Mouse (Mus musculus) neutrophil, adult 59 days (primary cell): ENCODE measurements around the gene Mocs2. TPM values are rescaled to one million over a fixed set of nuclear protein-coding genes. Genes with fewer than 3 reads are reported as not detected.

ENCODE experiments used
- total RNA-seq, 2 experiments: library from RNA; stranded (reverse); gene quantifications; 1 replicate in 1 of 2; 2 replicates in 1 of 2; pipeline ENCODE4 v1.2.4; 2023

Gene Mocs2
- total RNA-seq = 10 to 100 TPM; 20.8 to 24.1 TPM

DNA sequence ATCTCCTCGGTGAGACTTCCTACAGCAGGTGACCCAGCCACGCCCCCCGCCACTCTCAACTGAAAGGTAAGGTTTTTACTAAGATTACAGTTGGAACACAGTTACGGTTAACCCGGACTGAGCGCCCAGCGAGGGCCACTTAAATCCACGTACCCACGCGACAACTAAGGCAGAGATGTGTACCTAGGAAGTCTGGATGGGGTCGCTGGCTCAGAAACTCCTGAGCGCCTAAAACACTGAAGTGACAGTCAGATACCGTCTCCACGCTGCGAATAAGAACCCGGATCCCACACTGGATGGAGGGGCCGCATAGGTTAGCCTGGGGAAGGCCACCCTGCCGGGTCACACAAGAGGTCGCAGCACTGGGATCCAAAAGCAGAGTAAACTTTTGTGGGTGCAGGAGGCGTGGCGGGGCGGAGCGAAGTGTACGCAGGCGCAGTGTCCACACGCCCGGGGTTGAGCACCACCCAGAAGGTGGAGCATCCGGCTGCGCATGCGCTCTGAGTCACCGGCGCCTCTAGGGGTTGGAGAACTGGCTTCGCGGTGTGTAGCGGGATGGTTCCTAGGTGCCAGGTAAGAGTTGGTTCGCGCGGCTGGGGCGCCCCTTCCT lies at the start of gene Mocs2:
TSS of gene Mocs2 (plus strand) at position 486 of the 610 bp plus-strand sequence.

Other genes with a start within 250 kb of the Mocs2 start
- under 1 TPM; 0.27 to 0.31 TPM for gene Itga2, start 113.9 kb downstream of the Mocs2 start, total RNA-seq